Mouse (Mus musculus): ENCODE data around the gene Marc1. TPM values are rescaled to one million over a fixed set of nuclear protein-coding genes. Genes with fewer than 3 reads are reported as not detected.

Gene Marc1
- polyA plus RNA-seq, 1 experiment from 2014 or later = not detected

GRCm38 (mm10) chr1:184807627-184808417 is 3.3 kb downstream of the Marc1 start:
- DNase-seq (ENCODE audit: low spot score, missing footprints) = peak; percentile 14
- 76% methylated on average over 15 of the region's 15 CpGs for WGBS
- no peaks in the 10 kb centered on the region for H3K36me3 ChIP-seq (ENCODE audit: control insufficient read depth, insufficient read depth, low read length)
- H3K4me1 ChIP-seq (ENCODE audit: control insufficient read depth, insufficient read depth, low read length) = peaks cover 8% of the 10 kb centered on the region
- H3K4me3 ChIP-seq (ENCODE audit: low read depth, low read length) = no peak overlapping the region
- H3K9me3 ChIP-seq (ENCODE audit: control insufficient read depth, low read length) = no peaks in the 10 kb centered on the region
- H3K27ac ChIP-seq (ENCODE audit: low read depth, low read length) = no peak overlapping the region
- peaks cover 5% of the 10 kb centered on the region for H3K27me3 ChIP-seq (ENCODE audit: control insufficient read depth, insufficient read depth, low read length)
- no peak for ATAC-seq (ENCODE audit: low FRiP score)
- H3K4me2 ChIP-seq = no peak overlapping the region
- no peak overlapping the region for H3K9ac ChIP-seq (ENCODE audit: low read length)

- Histone ChIP-seq H3K4me2 (no peak overlapping the region), H3K9ac (ENCODE audit: low read length) (no peak overlapping the region), H3K27ac (ENCODE audit: low read depth, low read length) (no peak overlapping the region), H3K36me3 (ENCODE audit: control insufficient read depth, insufficient read depth, low read length) (no peaks in the 10 kb centered on the region), H3K9me3 (ENCODE audit: control insufficient read depth, low read length) (no peaks in the 10 kb centered on the region), H3K4me1 (ENCODE audit: control insufficient read depth, insufficient read depth, low read length) (peaks cover 8% of the 10 kb centered on the region), H3K4me3 (ENCODE audit: low read depth, low read length) (no peak overlapping the region), H3K27me3 (ENCODE audit: control insufficient read depth, insufficient read depth, low read length) (peaks cover 5% of the 10 kb centered on the region)
- DNase-seq (ENCODE audit: low spot score, missing footprints) (peak; percentile 70), ATAC-seq (ENCODE audit: low FRiP score) (no peak)
- 85% methylated on average over 7 of the region's 7 CpGs for WGBS
Observed at GRCm38 (mm10) chr1:184807123-184807522, 4.0 kb downstream of the Marc1 start.

GRCm38 (mm10) chr1:184805749-184806148 is 5.4 kb downstream of the Marc1 start:
- Histone ChIP-seq H3K4me2 (no peak overlapping the region), H3K9ac (ENCODE audit: low read length) (no peak overlapping the region)

GRCm38 (mm10) chr1:184793163-184793876 is 17.8 kb downstream of the Marc1 start:
- no peak overlapping the region for H3K4me2 ChIP-seq
- 23% methylated on average over 27 of the region's 27 CpGs for WGBS
- ATAC-seq (ENCODE audit: low FRiP score) = peak; percentile 67

More at GRCm38 (mm10) chr1:184805749-184806148, 5.4 kb downstream of the Marc1 start:
- Histone ChIP-seq H3K9me3 (ENCODE audit: control insufficient read depth, low read length) (no peaks in the 10 kb centered on the region; the same call in 1 of the 2 replicates), H3K4me1 (ENCODE audit: control insufficient read depth, insufficient read depth, low read length) (peaks cover 3% of the 10 kb centered on the region), H3K27ac (ENCODE audit: low read depth, low read length) (no peak overlapping the region), H3K4me3 (ENCODE audit: low read depth, low read length) (no peak overlapping the region), H3K36me3 (ENCODE audit: control insufficient read depth, insufficient read depth, low read length) (no peaks in the 10 kb centered on the region), H3K27me3 (ENCODE audit: control insufficient read depth, insufficient read depth, low read length) (peaks cover 2% of the 10 kb centered on the region)
- DNase-seq (ENCODE audit: low spot score, missing footprints) = peak; percentile 41
- no peak for ATAC-seq (ENCODE audit: low FRiP score)
- 92% methylated on average over 4 of the region's 4 CpGs for WGBS

GRCm38 (mm10) chr1:184791109-184791508 is 20.0 kb downstream of the Marc1 start:
- peak; percentile 87 for DNase-seq (ENCODE audit: low spot score, missing footprints)
- 9% methylated on average over 2 of the region's 2 CpGs for WGBS

More at GRCm38 (mm10) chr1:184793163-184793876, 17.8 kb downstream of the Marc1 start:
- no peaks in the 10 kb centered on the region for H3K9me3 ChIP-seq (ENCODE audit: control insufficient read depth, low read length)
- no peaks in the 10 kb centered on the region for H3K4me1 ChIP-seq (ENCODE audit: control insufficient read depth, insufficient read depth, low read length)
- H3K36me3 ChIP-seq (ENCODE audit: control insufficient read depth, insufficient read depth, low read length) = no peaks in the 10 kb centered on the region
- H3K27me3 ChIP-seq (ENCODE audit: control insufficient read depth, insufficient read depth, low read length) = no peaks in the 10 kb centered on the region
- H3K4me3 ChIP-seq (ENCODE audit: low read depth, low read length) = no peak overlapping the region
- peak; percentile 87 for DNase-seq (ENCODE audit: low spot score, missing footprints)
- H3K9ac ChIP-seq (ENCODE audit: low read length) = no peak overlapping the region
- no peak overlapping the region for H3K27ac ChIP-seq (ENCODE audit: low read depth, low read length)

GRCm38 (mm10) chr1:184786376-184787151 is 24.5 kb downstream of the Marc1 start:
- 71% methylated on average over 13 of the region's 13 CpGs for WGBS
- Histone ChIP-seq H3K4me3 (ENCODE audit: low read depth, low read length) (no peak overlapping the region), H3K9ac (ENCODE audit: low read length) (no peak overlapping the region), H3K4me1 (ENCODE audit: control insufficient read depth, insufficient read depth, low read length) (no peaks in the 10 kb centered on the region), H3K36me3 (ENCODE audit: control insufficient read depth, insufficient read depth, low read length) (no peaks in the 10 kb centered on the region), H3K27me3 (ENCODE audit: control insufficient read depth, insufficient read depth, low read length) (no peaks in the 10 kb centered on the region), H3K4me2 (no peak overlapping the region), H3K9me3 (ENCODE audit: control insufficient read depth, low read length) (no peaks in the 10 kb centered on the region), H3K27ac (ENCODE audit: low read depth, low read length) (no peak overlapping the region)
- DNase-seq (ENCODE audit: low spot score, missing footprints) (peak; percentile 51), ATAC-seq (ENCODE audit: low FRiP score) (no peak)

More at GRCm38 (mm10) chr1:184791109-184791508, 20.0 kb downstream of the Marc1 start:
- Histone ChIP-seq H3K9ac (ENCODE audit: low read length) (no peak overlapping the region), H3K4me3 (ENCODE audit: low read depth, low read length) (no peak overlapping the region), H3K4me1 (ENCODE audit: control insufficient read depth, insufficient read depth, low read length) (no peaks in the 10 kb centered on the region), H3K27ac (ENCODE audit: low read depth, low read length) (no peak overlapping the region), H3K36me3 (ENCODE audit: control insufficient read depth, insufficient read depth, low read length) (no peaks in the 10 kb centered on the region), H3K4me2 (no peak overlapping the region), H3K27me3 (ENCODE audit: control insufficient read depth, insufficient read depth, low read length) (no peaks in the 10 kb centered on the region), H3K9me3 (ENCODE audit: control insufficient read depth, low read length) (no peaks in the 10 kb centered on the region)
- no peak for ATAC-seq (ENCODE audit: low FRiP score)

GRCm38 (mm10) chr1:184783641-184784040 is 27.5 kb downstream of the Marc1 start:
- no peak overlapping the region for H3K4me2 ChIP-seq
- H3K9me3 ChIP-seq (ENCODE audit: control insufficient read depth, low read length) = no peaks in the 10 kb centered on the region
- no peak overlapping the region for H3K27ac ChIP-seq (ENCODE audit: low read depth, low read length)
- no peaks in the 10 kb centered on the region for H3K36me3 ChIP-seq (ENCODE audit: control insufficient read depth, insufficient read depth, low read length)
- no peaks in the 10 kb centered on the region for H3K4me1 ChIP-seq (ENCODE audit: control insufficient read depth, insufficient read depth, low read length)
- 84% methylated on average over 4 of the region's 4 CpGs for WGBS
- no peak overlapping the region for H3K9ac ChIP-seq (ENCODE audit: low read length)
- ATAC-seq (ENCODE audit: low FRiP score) (no peak), DNase-seq (ENCODE audit: low spot score, missing footprints) (peak; percentile 23)
- H3K4me3 ChIP-seq (ENCODE audit: low read depth, low read length) = no peak overlapping the region
- no peaks in the 10 kb centered on the region for H3K27me3 ChIP-seq (ENCODE audit: control insufficient read depth, insufficient read depth, low read length)

GRCm38 (mm10) chr1:184782161-184782513 is 29.0 kb downstream of the Marc1 start:
- H3K4me1 ChIP-seq (ENCODE audit: control insufficient read depth, insufficient read depth, low read length) = no peaks in the 10 kb centered on the region
- H3K27ac ChIP-seq (ENCODE audit: low read depth, low read length) = no peak overlapping the region
- H3K4me3 ChIP-seq (ENCODE audit: low read depth, low read length) = no peak overlapping the region
- H3K36me3 ChIP-seq (ENCODE audit: control insufficient read depth, insufficient read depth, low read length) = no peaks in the 10 kb centered on the region
- ATAC-seq (ENCODE audit: low FRiP score) (no peak), DNase-seq (ENCODE audit: low spot score, missing footprints) (no peak)
- no peak overlapping the region for H3K9ac ChIP-seq (ENCODE audit: low read length)
- H3K4me2 ChIP-seq = no peak overlapping the region
- 88% methylated on average over 14 of the region's 14 CpGs for WGBS
- no peaks in the 10 kb centered on the region for H3K9me3 ChIP-seq (ENCODE audit: control insufficient read depth, low read length)
- no peaks in the 10 kb centered on the region for H3K27me3 ChIP-seq (ENCODE audit: control insufficient read depth, insufficient read depth, low read length)

All from midbrain, embryonic 11.5 days (tissue).